Mouse (Mus musculus) ZHBTc4 (cell line): ENCODE data around the gene Adam15.

Experiments
- DNase-seq: peaks from one replicate; pipeline ENCODE4 v3.0.0-alpha.2; 2011; ENCODE audit warnings: low read depth, low spot score

The Adam15 gene

DNA sequence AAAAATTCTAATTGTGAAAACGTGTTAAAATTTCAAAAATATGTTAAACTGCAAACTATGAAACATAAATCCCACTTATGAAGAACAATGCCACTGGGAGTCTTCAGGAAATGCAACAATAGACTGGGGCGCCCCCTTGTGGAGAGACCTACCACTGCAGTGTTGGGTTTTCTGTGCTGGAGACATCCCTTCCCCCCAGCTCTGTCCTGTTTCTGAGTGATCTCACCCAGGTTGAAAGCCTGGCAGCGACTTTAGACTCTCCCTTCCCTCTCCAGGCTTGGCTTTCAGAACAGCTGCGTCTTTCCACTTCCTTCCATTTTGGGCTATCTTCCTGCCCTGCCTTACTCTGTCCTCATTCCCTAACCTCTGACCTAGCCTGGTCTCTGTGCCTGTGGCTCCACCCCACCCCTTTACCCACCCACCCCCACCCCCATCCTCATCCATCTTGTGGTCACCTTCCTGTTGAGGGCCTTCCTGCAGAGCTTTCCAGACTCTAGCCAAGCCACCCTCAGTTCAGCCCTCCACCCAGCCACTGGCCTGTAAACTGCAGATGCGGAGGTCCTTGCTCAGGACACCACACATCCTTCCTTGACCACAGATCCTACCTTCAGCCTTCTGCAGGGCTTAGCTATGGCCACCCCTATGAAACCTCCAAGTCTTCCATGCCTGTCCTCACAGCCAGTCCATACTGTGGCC is 5.2 kb upstream of the Adam15 start:
- peak; percentile 87 for DNase-seq

- DNase-seq, result no peak
Observed at GRCm38 (mm10) chr3:89351271-89351670, 1.5 kb upstream of the Adam15 start.

DNA sequence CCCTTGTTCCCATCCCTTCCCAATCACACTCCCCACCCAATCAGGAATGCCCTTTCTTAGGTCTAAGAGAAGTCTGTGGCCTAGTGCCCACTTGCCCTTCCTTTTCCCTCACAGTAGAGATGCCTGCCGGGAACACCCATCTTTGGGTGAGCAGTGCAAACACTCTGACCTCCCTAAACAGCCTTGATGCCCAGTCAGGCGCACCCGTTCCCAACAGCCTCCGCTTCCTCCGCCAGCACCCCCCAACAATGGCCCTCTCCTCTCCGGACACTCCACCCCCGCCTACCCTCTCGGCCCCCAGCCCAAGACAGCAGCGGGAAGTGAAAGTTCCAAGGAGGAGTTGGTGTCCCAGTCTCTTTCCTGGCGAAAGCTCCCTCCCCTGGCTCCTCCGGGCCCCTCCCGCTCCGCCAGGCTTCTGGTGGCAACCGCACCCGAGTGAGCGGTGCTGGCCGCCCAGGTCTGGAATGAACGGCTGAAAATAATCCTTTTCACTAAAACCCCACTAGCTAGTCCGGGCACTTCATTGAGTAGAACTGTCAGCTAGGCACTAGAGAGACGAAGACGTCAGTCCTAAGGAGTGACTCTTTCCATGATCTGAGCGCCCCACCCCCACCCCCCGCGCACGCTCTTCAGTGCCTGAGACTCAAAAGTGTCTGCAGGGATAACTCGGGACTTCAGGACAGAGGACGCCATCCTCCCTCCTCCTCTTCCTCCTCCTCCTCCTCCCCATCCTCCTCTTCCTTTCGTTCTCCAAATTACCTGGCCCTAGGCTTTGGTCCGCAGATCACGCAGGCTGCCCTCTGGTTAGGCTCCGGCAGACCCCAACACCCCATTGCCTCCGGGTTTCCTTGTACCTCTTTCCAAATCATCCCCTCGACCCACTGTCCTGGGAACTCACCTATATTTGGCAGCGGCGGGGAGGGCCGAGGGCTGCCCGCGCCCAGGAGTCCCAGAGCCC is 606 bp downstream of the Adam15 start:
- DNase-seq, result peak; percentile 86

DNA sequence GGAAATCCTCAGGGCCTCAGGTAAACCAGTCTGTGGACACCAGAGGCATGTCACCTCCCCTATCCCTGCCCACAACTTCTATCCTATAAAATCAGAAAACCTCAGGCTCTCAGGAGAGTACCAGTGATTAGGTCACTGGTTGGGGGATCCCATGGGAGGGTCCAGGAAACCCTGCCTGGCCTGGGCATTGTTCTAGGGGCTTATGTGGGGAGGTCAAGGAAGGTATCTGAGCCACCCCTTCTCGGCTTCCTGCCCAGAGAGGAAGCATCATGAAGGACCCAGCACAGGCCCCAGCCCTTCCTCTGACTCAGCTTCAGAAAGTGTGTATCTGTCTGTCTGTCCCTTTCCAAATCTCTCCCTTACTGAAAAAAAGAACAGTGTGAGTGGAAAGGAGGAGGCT is 1.9 kb downstream of the Adam15 start:
- no peak for DNase-seq

- no peak for DNase-seq
Observed at GRCm38 (mm10) chr3:89346815-89347540, 2.8 kb downstream of the Adam15 start.

- DNase-seq, result no peak
Observed at GRCm38 (mm10) chr3:89343279-89343678, 6.5 kb downstream of the Adam15 start.

DNA sequence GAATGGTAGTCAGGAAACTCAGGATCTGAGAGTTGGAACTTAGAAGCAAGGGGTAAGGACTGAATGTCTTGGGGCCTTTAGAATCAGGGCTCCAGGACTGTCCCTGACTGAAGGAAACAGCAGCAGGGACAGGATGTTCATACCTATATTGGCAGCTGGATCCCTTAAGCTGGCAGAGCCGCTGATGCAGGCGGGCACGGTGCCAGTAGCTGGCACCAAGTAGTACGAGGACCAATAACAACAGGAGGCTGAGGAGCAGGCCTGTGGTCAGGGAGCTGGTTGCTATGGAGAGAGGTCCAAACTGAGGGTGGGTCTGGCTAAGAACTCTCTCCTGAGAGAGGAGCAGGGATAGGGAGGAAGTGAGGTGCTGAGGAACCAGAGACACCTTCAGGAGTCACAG is 8.0 kb downstream of the Adam15 start:
- DNase-seq, result no peak

- peak; percentile 92 for DNase-seq
Observed at GRCm38 (mm10) chr3:89340465-89340864, 9.3 kb downstream of the Adam15 start.

- DNase-seq, result peak; percentile 92
Observed at GRCm38 (mm10) chr3:89339416-89339815, 10.4 kb downstream of the Adam15 start.

DNA sequence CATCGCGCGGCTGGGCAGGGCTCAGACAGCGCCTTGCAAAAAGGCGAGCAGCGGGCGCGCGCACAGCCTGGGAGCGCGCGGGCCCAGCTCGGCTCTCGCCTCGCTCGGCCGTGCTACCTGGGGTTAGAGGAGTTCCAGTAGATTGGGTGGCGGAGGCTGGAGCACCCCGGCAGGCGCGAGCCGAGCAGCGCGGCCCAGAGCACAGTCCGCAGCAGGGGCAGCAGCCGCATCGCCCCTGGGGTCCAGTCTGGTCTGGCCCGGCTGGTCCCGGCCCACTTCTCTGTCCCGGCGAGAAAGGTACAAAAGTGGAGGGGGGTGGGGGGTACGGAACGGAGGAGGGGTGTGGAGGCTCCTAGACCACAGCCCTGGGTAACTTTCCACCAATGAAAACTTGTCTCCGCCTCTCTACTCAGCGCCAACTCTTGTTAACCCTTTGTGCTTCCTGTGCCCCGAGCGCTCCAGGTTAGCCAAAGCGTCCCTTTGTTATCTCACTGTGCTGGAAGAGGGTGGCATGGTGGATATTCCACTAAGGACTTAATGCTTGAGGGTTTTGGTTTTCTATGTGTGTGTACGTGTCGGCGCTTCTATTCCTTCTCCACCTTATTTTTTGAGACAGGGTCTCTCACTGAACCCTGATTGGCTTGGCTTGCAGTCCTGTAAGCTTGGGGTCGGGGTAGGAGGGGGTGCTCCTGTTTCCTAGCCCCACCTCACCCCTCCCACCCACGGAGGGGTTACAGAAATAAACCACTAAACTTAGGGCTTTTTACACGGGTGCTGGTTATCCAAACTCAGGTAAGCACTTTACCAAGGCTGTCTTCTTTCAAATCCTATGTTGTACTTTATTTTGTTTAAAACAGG is 11.8 kb downstream of the Adam15 start, which contains the start of gene Efna4:
TSS of gene Efna4 (minus strand) at position 308 of the 858 bp plus-strand sequence.
- peak; percentile 92 for DNase-seq

GRCm38 (mm10) chr3:89337062-89337720 is 12.6 kb downstream of the Adam15 start:
- DNase-seq, result no peak

GRCm38 (mm10) chr3:89336529-89336928 is 13.3 kb downstream of the Adam15 start:
- peak; percentile 56 for DNase-seq

DNA sequence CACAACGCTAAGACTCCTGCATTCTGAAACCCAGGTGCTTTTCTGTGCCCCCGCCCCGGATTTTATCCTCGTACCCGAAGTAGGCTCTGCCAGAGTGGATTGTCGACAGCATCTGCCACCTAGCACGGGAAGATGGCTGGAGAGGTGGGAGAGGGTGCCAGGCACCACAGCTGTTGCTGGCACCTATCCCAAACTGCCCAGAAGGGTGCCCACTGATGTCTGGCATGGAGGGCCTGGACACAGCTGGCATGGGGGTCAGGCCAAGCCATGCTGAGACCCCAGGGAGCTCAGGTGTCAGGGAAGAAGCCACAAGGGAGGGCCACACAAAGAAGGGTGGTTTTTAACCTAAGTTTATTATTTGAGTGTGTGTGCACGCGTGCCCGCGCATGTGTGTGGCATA is 16.7 kb downstream of the Adam15 start:
- DNase-seq, result no peak

DNA sequence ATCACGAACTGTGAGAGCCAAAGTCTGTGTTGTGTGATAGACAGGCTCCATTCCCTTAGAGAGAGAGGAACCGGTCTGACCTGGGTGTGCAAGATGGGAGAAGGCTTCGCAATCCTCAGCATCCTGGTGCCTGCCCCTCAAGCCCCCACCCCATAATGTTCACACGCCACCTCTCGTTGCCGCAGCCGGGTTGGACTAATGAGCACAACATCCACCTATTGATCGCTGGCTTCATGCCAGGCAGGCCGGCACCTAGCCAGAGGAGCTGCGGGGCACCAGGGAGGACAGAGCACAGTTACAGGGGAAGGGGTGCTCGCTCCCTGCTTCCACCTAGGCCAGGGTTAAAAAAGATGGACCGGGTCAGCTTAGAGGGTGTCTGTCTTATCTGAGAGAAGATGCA is 17.3 kb downstream of the Adam15 start:
- DNase-seq, result no peak

DNA sequence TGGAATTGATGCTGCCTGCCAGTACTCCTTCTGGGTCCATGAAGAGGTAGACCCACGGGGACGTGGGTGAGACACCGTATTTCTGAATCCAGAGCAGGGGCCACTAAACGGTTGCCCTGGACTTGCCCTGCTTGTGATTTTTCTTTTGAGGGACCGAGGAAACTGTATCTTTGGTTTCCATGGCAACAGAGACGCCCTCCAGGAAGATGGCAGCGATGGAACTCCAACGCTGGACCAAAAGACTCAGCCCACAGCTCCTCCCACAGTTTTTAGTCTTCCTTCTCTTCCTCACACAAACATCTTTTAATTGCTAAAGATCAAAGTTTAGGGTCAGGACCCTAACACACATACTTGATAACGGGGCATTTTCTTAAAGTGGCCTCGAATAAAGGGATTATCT is 17.8 kb downstream of the Adam15 start:
- no peak for DNase-seq

GRCm38 (mm10) chr3:89331561-89331960 is 18.2 kb downstream of the Adam15 start:
- DNase-seq, result no peak

DNA sequence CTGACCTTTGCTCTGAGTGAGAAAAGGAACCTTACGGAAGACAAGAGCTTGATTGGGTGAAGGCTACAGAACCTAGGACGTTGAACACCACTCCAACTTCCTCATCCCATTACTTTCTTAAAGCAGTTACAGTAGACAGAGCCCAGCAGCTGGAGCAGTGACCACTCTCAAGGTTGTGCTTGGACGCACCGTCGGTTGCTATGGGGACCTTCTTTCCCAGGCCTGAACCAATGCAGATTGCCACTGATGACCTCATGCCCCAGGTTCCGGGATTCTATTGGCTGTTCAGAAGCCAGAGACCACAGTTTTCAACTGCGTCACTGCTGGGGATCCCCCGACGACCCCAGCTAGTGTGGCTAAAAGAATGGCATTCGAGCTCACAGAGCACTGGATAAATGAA is 18.8 kb downstream of the Adam15 start:
- no peak for DNase-seq

- no peak for DNase-seq
Observed at GRCm38 (mm10) chr3:89330346-89330745, 19.4 kb downstream of the Adam15 start.

DNA sequence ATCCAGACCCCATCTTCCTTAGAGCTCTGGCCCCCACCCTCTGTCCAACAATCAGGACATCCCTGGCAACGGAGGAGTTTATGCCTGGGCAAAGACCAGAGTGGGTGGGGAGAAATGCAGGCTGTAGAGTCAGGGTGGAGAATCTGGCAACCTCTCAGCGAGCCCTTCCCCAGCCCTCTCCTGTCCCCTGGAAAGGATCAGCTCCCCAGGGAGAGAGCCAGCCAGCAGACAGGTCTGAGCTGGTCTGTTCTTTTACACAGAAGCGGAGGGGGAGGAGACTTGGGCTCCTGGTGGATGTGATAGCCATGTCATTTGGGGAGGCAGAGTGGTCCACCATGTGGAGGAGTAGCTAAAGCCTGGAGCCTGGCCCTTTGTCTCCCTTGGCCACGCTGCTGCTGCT is 21.2 kb downstream of the Adam15 start:
- DNase-seq, result peak; percentile 89

- peak; percentile 79 for DNase-seq
Observed at GRCm38 (mm10) chr3:89327371-89327870, 22.4 kb downstream of the Adam15 start.
